8 mouse cellular contexts compared by ENCODE assay signal in genomic region chr8:75110093-75110492, GRCm38 (mm10). TPM values are rescaled to one million over a fixed set of nuclear protein-coding genes. Genes with fewer than 3 reads are reported as not detected.
DNase-seq lines count a peak whose midpoint lies in the region; ATAC-seq and TF ChIP-seq lines count a peak whose summit lies in the region.

No protein-coding gene starts in this region.

- TF ChIP-seq CTCF in G1E (IDR thresholded peaks at IDR 0.05; ENCODE audit: low read depth, low read length) = no peak

- DNase-seq in heart, adult 9 months (ENCODE audit: low spot score in 2 of 2) = no peak
- DNase-seq in G1E (ENCODE audit: low spot score) = no peak
- DNase-seq in ovary, postnatal 14 days (ENCODE audit: low spot score) = no peak
- no peak for DNase-seq in right cerebral cortex, postnatal 4 days
- no peak for DNase-seq in T-cell, adult 2 months (ENCODE audit: low spot score)

- no peaks in the 10 kb centered on the region for H3K27me3 ChIP-seq in heart, embryonic 15.5 days
- H3K27me3 ChIP-seq in G1E (ENCODE audit: insufficient read depth, low read length) = no peaks in the 10 kb centered on the region
- no peaks in the 10 kb centered on the region for H3K27me3 ChIP-seq in forebrain, embryonic 16.5 days (replicated peaks; ENCODE audit: control insufficient read depth, insufficient read depth, low read length)
- H3K27me3 ChIP-seq in liver, embryonic 15.5 days = no peaks in the 10 kb centered on the region

- no peak for ATAC-seq in heart, embryonic 15.5 days (replicated peaks; ENCODE audit: insufficient number of reproducible peaks, insufficient read depth, low FRiP score, low read depth)
- ATAC-seq in G1E (ENCODE audit: extremely low read depth, insufficient number of reproducible peaks, low FRiP score, poor library complexity, severe bottlenecking) = no peak
- ATAC-seq in forebrain, embryonic 16.5 days = no peak
- ATAC-seq in liver, embryonic 15.5 days (ENCODE audit: insufficient read depth) = no peak

- no peaks in the 10 kb centered on the region for H3K9me3 ChIP-seq in heart, embryonic 15.5 days (replicated peaks)
- H3K9me3 ChIP-seq in G1E (replicated peaks) = no peaks in the 10 kb centered on the region
- no peaks in the 10 kb centered on the region for H3K9me3 ChIP-seq in forebrain, embryonic 16.5 days (ENCODE audit: control insufficient read depth, low read length)
- H3K9me3 ChIP-seq in liver, embryonic 15.5 days (replicated peaks) = no peaks in the 10 kb centered on the region

- H3K4me2 ChIP-seq in heart, embryonic 15.5 days = peak overlapping the region; percentile 85
- H3K4me2 ChIP-seq in forebrain, embryonic 16.5 days (ENCODE audit: low read length) = peak overlapping the region; percentile 85
- H3K4me2 ChIP-seq in liver, embryonic 15.5 days = peak overlapping the region; percentile 80

- peak overlapping the region; percentile 70 for H3K9ac ChIP-seq in heart, embryonic 15.5 days
- H3K9ac ChIP-seq in forebrain, embryonic 16.5 days (replicated peaks; ENCODE audit: low read depth, low read length) = peak overlapping the region; percentile 59
- peak overlapping the region; percentile 86 for H3K9ac ChIP-seq in liver, embryonic 15.5 days

- H3K27ac ChIP-seq in heart, embryonic 15.5 days = no peak overlapping the region
- H3K27ac ChIP-seq in forebrain, embryonic 16.5 days (ENCODE audit: low read length) = no peak overlapping the region
- peak overlapping the region; percentile 69; the same call in 1 of the 2 replicates for H3K27ac ChIP-seq in liver, embryonic 15.5 days (replicated peaks)

- peak overlapping the region; percentile 90 for H3K4me3 ChIP-seq in heart, embryonic 15.5 days
- H3K4me3 ChIP-seq in G1E (ENCODE audit: low read depth, low read length) = peak overlapping the region; percentile 90
- H3K4me3 ChIP-seq in forebrain, embryonic 16.5 days (replicated peaks; ENCODE audit: low read length) = peak overlapping the region; percentile 78
- peak overlapping the region; percentile 95 for H3K4me3 ChIP-seq in liver, embryonic 15.5 days (replicated peaks)

- H3K36me3 ChIP-seq in heart, embryonic 15.5 days = peaks cover 31% of the 10 kb centered on the region
- peaks cover 58% of the 10 kb centered on the region for H3K36me3 ChIP-seq in G1E (replicated peaks)
- H3K36me3 ChIP-seq in forebrain, embryonic 16.5 days (ENCODE audit: control insufficient read depth, insufficient read depth) = no peaks in the 10 kb centered on the region
- peaks cover 51% of the 10 kb centered on the region for H3K36me3 ChIP-seq in liver, embryonic 15.5 days (replicated peaks)

- WGBS in heart, embryonic 15.5 days = 15% methylated on average over 13 of the region's 13 CpGs
- WGBS in forebrain, embryonic 16.5 days = 16% methylated on average over 13 of the region's 13 CpGs
- WGBS in liver, embryonic 15.5 days (ENCODE audit: insufficient replicate concordance) = 6% methylated on average over 13 of the region's 13 CpGs

- H3K4me1 ChIP-seq in heart, embryonic 15.5 days (replicated peaks) = peaks cover 23% of the 10 kb centered on the region
- peaks cover 47% of the 10 kb centered on the region for H3K4me1 ChIP-seq in G1E (ENCODE audit: insufficient read depth, low read depth, low read length)
- peaks cover 11% of the 10 kb centered on the region for H3K4me1 ChIP-seq in forebrain, embryonic 16.5 days (replicated peaks; ENCODE audit: control insufficient read depth, insufficient read depth, low read length)
- peaks cover 44% of the 10 kb centered on the region for H3K4me1 ChIP-seq in liver, embryonic 15.5 days (replicated peaks)

RNA-seq across cellular contexts. Expression of gene Mcm5, which starts 0.7 kb away (rescaled TPM):
- 56.2 and 92.8 TPM in 2 replicates for polyA plus RNA-seq in heart, embryonic 15.5 days (2015; fragmentation: Nextera tagmentation; extraction: Ambion mirVana)
- total RNA-seq in G1E (2014; fragmentation: Nextera tagmentation) = 89.6 and 93.3 TPM in 2 replicates
- 302 and 305 TPM in 2 replicates for total RNA-seq in G1E (2017)
- polyA plus RNA-seq in G1E (2012) = 116 and 123 TPM in 2 replicates
- 61.9 and 67.1 TPM in 2 replicates for polyA plus RNA-seq in forebrain, embryonic 16.5 days (2015; fragmentation: Nextera tagmentation; extraction: Ambion mirVana)
- polyA plus RNA-seq in liver, embryonic 15.5 days (2015; fragmentation: Nextera tagmentation; extraction: Ambion mirVana) = 154 and 161 TPM in 2 replicates

RNA-seq across cellular contexts. Expression of gene Hmox1, which starts 16.7 kb away (rescaled TPM):
- 16.3 and 23.6 TPM in 2 replicates for polyA plus RNA-seq in heart, embryonic 15.5 days (2015; fragmentation: Nextera tagmentation; extraction: Ambion mirVana)
- total RNA-seq in G1E (2014; fragmentation: Nextera tagmentation) = 8.8 and 13.0 TPM in 2 replicates
- total RNA-seq in G1E (2017) = 37.9 and 42.0 TPM in 2 replicates
- 11.2 and 14.0 TPM in 2 replicates for polyA plus RNA-seq in G1E (2012)
- 8.2 TPM in 2 replicates for polyA plus RNA-seq in forebrain, embryonic 16.5 days (2015; fragmentation: Nextera tagmentation; extraction: Ambion mirVana)
- polyA plus RNA-seq in liver, embryonic 15.5 days (2015; fragmentation: Nextera tagmentation; extraction: Ambion mirVana) = 151 and 170 TPM in 2 replicates
